Mouse (Mus musculus) midbrain, embryonic 15.5 days (tissue): ENCODE measurements at regions not wholly inside any gene's neighbourhood (a gene's known extent, or its start where the extent isn't known, plus 50 kb on each side); places are given as distances from the start of the nearest gene placed in this dataset.

Experiments
- ATAC-seq: fragments of 200-750 bp; cut with Nextera tagmentation; replicated peaks from 2 replicates; pipeline ENCODE4 v1.8.0; 2017; ENCODE audit warnings: moderate TSS enrichment
- H3K27ac ChIP-seq: fragments of 300-500 bp; sonication (generic); 2 replicates; pipeline ENCODE4 v1.5.1; 2015; ENCODE audit warnings: mild to moderate bottlenecking, inconsistent platforms
- H3K27me3 ChIP-seq: fragments of 300-500 bp; sonication (generic); replicated peaks from 2 replicates; pipeline ENCODE4 v1.6.1; 2015; ENCODE audit warnings: inconsistent platforms
- H3K36me3 ChIP-seq: fragments of 300-500 bp; sonication (generic); replicated peaks from 2 replicates; pipeline ENCODE4 v1.6.1; 2015; ENCODE audit warnings: inconsistent platforms
- H3K4me1 ChIP-seq: fragments of 300-500 bp; sonication (generic); 2 replicates; pipeline ENCODE4 v1.6.1; 2015; ENCODE audit warnings: inconsistent platforms
- H3K4me2 ChIP-seq: fragments of 300-500 bp; sonication (generic); 2 replicates; pipeline ENCODE4 v1.6.1; 2015; ENCODE audit warnings: inconsistent platforms, mild to moderate bottlenecking, moderate library complexity
- H3K4me3 ChIP-seq: fragments of 300-500 bp; sonication (generic); 2 replicates; pipeline ENCODE4 v1.5.1; 2015; ENCODE audit warnings: mild to moderate bottlenecking, inconsistent platforms
- H3K9ac ChIP-seq: fragments of 300-500 bp; sonication (generic); 2 replicates; pipeline ENCODE4 v1.6.1; 2015; ENCODE audit warnings: mild to moderate bottlenecking, inconsistent platforms
- H3K9me3 ChIP-seq: fragments of 300-500 bp; sonication (generic); 2 replicates; pipeline ENCODE4 v1.6.1; 2016; ENCODE audit warnings: inconsistent platforms
- WGBS: fragments of 180-500 bp; shearing (Covaris S2); methylation state at CpG from one replicate; pipeline ENCODE4 v1.1.7; 2015; ENCODE audit warnings: mixed read lengths; 5-methylcytosine and 5-hydroxymethylcytosine counted together

- Histone ChIP-seq H3K27me3 (no peaks in the 10 kb centered on the region; the same call in 1 of the 2 replicates), H3K4me2 (no peak overlapping the region), H3K27ac (peak overlapping the region; percentile 65; the same call in 1 of the 2 replicates), H3K4me1 (peaks cover 5% of the 10 kb centered on the region; the same call in 1 of the 2 replicates), H3K9ac (no peak overlapping the region), H3K4me3 (no peak overlapping the region), H3K36me3 (no peaks in the 10 kb centered on the region), H3K9me3 (no peaks in the 10 kb centered on the region)
- 36% methylated on average over 4 of the region's 4 CpGs for WGBS
- peak; percentile 89 for ATAC-seq
These were observed 141.9 kb downstream of the Arrdc4 start for GRCm38 (mm10) chr7:68607170-68607569.

- 94% methylated on average over 3 of the region's 3 CpGs for WGBS
- H3K27ac ChIP-seq, result no peak overlapping the region
- ATAC-seq, result no peak
- H3K4me1 ChIP-seq, result peaks cover 5% of the 10 kb centered on the region; the same call in 1 of the 2 replicates
- no peak overlapping the region for H3K4me3 ChIP-seq
- H3K27me3 ChIP-seq, result no peaks in the 10 kb centered on the region; the same call in 1 of the 2 replicates
- H3K36me3 ChIP-seq, result no peaks in the 10 kb centered on the region
- H3K4me2 ChIP-seq, result no peak overlapping the region
- H3K9ac ChIP-seq, result no peak overlapping the region
- no peaks in the 10 kb centered on the region for H3K9me3 ChIP-seq
These were observed 142.8 kb downstream of the Arrdc4 start for GRCm38 (mm10) chr7:68606278-68606677.

DNA sequence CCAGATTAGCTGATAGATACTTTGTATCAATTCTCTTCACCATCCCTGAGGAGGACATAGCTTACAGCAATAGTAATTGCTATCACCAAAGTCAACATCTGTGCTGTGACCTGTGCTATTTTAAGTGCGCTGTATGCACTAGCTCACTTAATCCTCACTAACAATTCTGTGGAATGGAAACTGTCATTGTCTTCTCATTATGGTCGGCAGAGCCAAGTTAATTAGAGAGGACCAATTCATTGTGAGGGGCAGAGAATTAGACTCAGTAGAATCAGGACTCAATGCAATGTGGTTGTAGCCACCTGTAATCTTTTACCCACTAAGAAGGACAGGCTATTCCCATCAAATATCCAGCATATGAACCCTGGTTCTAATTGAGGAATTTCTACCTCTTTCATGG, 145.3 kb downstream of the Arrdc4 start:
- no peak overlapping the region for H3K27ac ChIP-seq
- WGBS, result 61% methylated on average over 2 of the region's 2 CpGs
- no peaks in the 10 kb centered on the region for H3K9me3 ChIP-seq
- no peak overlapping the region for H3K4me2 ChIP-seq
- H3K27me3 ChIP-seq, result peaks cover 4% of the 10 kb centered on the region; the same call in 1 of the 2 replicates
- no peak overlapping the region for H3K4me3 ChIP-seq
- H3K9ac ChIP-seq, result no peak overlapping the region
- H3K36me3 ChIP-seq, result no peaks in the 10 kb centered on the region
- ATAC-seq, result no peak
- peaks cover 5% of the 10 kb centered on the region; the same call in 1 of the 2 replicates for H3K4me1 ChIP-seq

GRCm38 (mm10) chr7:68602003-68602402, 147.0 kb downstream of the Arrdc4 start:
- 40% methylated on average over 6 of the region's 6 CpGs for WGBS

GRCm38 (mm10) chr7:68594017-68594386, 155.0 kb downstream of the Arrdc4 start:
- no peak for ATAC-seq
- 46% methylated on average over 4 of the region's 4 CpGs for WGBS
- Histone ChIP-seq H3K4me2 (peak overlapping the region; percentile 30), H3K36me3 (no peaks in the 10 kb centered on the region), H3K27me3 (peaks cover 11% of the 10 kb centered on the region; the same call in 1 of the 2 replicates), H3K27ac (no peak overlapping the region), H3K4me1 (peaks cover 16% of the 10 kb centered on the region), H3K4me3 (no peak overlapping the region), H3K9ac (no peak overlapping the region), H3K9me3 (no peaks in the 10 kb centered on the region)

More at GRCm38 (mm10) chr7:68602003-68602402, 147.0 kb downstream of the Arrdc4 start:
- no peaks in the 10 kb centered on the region for H3K4me1 ChIP-seq
- no peak overlapping the region for H3K4me2 ChIP-seq
- H3K36me3 ChIP-seq, result no peaks in the 10 kb centered on the region
- H3K9ac ChIP-seq, result no peak overlapping the region
- ATAC-seq, result no peak
- no peaks in the 10 kb centered on the region for H3K9me3 ChIP-seq
- no peak overlapping the region for H3K4me3 ChIP-seq
- no peak overlapping the region for H3K27ac ChIP-seq
- H3K27me3 ChIP-seq, result peaks cover 4% of the 10 kb centered on the region; the same call in 1 of the 2 replicates

- Histone ChIP-seq H3K27me3 (peaks cover 12% of the 10 kb centered on the region), H3K36me3 (no peaks in the 10 kb centered on the region), H3K4me2 (peak overlapping the region; percentile 30), H3K9ac (no peak overlapping the region), H3K9me3 (no peaks in the 10 kb centered on the region), H3K27ac (no peak overlapping the region), H3K4me1 (peaks cover 16% of the 10 kb centered on the region), H3K4me3 (no peak overlapping the region)
- ATAC-seq, result peak; percentile 93
- 22% methylated on average over 15 of the region's 15 CpGs for WGBS
These were observed 155.6 kb downstream of the Arrdc4 start for GRCm38 (mm10) chr7:68593344-68594016.

DNA sequence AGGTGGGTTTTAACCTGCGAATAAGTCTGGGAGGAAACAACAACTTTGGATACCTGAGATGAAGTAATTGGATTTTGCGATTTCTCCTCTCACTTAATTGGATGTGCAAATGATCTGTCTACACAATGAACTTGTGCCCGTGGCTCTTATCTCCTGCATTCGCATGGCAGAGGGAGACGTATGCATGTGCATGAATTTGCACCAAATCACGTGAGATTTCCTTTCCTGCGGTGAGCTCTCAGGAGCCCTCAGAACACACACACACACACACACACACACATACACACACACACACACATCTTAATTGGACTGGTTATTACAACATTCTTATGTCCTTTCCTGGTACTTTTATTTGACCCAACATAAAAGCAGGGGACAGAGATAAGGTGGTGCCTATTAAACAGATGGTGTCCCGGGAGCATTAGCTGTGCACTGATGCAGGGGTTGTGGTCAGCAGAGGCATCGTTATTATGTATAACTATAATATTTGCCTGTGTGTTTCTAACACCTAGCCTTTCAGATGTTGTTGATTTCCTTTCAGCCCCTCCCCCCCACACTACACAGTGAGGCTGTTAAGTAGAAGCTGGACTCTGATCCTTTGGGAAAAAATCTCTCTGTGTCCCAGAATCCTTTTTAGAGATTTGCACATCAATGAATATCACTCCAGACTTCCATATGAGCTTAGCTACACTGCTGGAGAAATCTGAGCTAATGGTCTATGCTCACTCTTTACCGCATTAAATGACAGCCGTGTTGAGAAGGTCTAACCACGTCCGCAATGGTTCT, 166.3 kb downstream of the Arrdc4 start:
- Histone ChIP-seq H3K4me1 (peaks cover 11% of the 10 kb centered on the region), H3K9ac (no peak overlapping the region), H3K36me3 (no peaks in the 10 kb centered on the region), H3K4me2 (no peak overlapping the region), H3K9me3 (no peaks in the 10 kb centered on the region), H3K4me3 (no peak overlapping the region), H3K27ac (no peak overlapping the region), H3K27me3 (peaks cover 4% of the 10 kb centered on the region; the same call in 1 of the 2 replicates)
- peak; percentile 50 for ATAC-seq
- WGBS, result 47% methylated on average over 13 of the region's 13 CpGs

DNA sequence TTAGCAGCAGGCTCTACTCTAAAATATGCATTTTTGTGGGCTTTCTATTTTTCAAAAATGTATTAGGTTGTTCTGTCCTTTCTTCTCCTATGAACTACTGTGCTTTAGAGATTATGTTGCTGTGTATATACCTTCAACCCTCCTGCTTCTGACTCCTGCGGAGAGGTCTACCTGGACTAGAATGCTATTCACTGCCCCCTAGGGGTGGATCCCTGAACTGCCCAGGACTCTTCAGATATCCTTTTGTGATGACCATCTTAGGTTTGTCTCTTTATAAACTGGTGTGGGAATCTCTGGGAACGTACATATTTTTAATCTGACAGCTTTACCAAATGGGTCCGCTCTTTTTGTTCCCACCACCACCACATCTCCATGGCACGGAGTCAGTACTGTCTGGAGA, 168.4 kb downstream of the Arrdc4 start:
- peaks cover 11% of the 10 kb centered on the region for H3K4me1 ChIP-seq
- H3K4me3 ChIP-seq, result no peak overlapping the region
- ATAC-seq, result no peak
- peaks cover 6% of the 10 kb centered on the region; the same call in 1 of the 2 replicates for H3K27me3 ChIP-seq
- no peaks in the 10 kb centered on the region for H3K9me3 ChIP-seq
- H3K4me2 ChIP-seq, result no peak overlapping the region
- no peaks in the 10 kb centered on the region for H3K36me3 ChIP-seq
- 36% methylated on average over 4 of the region's 4 CpGs for WGBS
- no peak overlapping the region for H3K27ac ChIP-seq
- no peak overlapping the region for H3K9ac ChIP-seq

DNA sequence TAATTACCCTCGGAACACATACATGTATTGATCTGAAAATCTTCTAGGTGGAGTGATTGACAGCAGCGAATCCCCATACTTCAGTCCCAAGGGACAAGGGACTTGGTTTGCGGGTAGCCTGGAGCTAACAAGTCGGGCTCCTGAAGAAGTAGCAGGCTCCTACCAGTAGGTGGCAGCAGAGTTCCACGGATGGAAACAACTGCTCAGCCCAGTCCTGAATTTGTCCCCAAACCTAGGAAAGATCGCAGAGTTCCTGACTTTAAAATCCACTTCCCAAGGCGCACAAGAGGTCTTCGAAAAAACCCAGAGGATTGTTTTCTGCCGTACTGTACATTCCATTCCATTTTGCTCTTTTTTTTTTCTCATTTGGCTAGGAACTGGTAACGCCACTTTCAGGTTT, 169.4 kb downstream of the Arrdc4 start:
- peaks cover 6% of the 10 kb centered on the region; the same call in 1 of the 2 replicates for H3K27me3 ChIP-seq
- no peaks in the 10 kb centered on the region for H3K36me3 ChIP-seq
- H3K27ac ChIP-seq, result no peak overlapping the region
- no peaks in the 10 kb centered on the region for H3K9me3 ChIP-seq
- no peak overlapping the region for H3K4me3 ChIP-seq
- H3K4me2 ChIP-seq, result peak overlapping the region; percentile 31; the same call in 1 of the 2 replicates
- WGBS, result 12% methylated on average over 10 of the region's 10 CpGs
- ATAC-seq, result peak; percentile 73
- peaks cover 11% of the 10 kb centered on the region for H3K4me1 ChIP-seq
- no peak overlapping the region for H3K9ac ChIP-seq

GRCm38 (mm10) chr7:68579216-68579615, 169.8 kb downstream of the Arrdc4 start:
- Histone ChIP-seq H3K9ac (no peak overlapping the region), H3K36me3 (no peaks in the 10 kb centered on the region), H3K27ac (no peak overlapping the region), H3K27me3 (peaks cover 6% of the 10 kb centered on the region; the same call in 1 of the 2 replicates), H3K4me2 (0 out of 2 replicates have a peak overlapping the region, but pooled peaks have one; percentile 31), H3K4me1 (peaks cover 11% of the 10 kb centered on the region), H3K9me3 (no peaks in the 10 kb centered on the region), H3K4me3 (no peak overlapping the region)
- 55% methylated on average over 8 of the region's 8 CpGs for WGBS
- peak; percentile 26; the same call in 1 of the 2 replicates for ATAC-seq

DNA sequence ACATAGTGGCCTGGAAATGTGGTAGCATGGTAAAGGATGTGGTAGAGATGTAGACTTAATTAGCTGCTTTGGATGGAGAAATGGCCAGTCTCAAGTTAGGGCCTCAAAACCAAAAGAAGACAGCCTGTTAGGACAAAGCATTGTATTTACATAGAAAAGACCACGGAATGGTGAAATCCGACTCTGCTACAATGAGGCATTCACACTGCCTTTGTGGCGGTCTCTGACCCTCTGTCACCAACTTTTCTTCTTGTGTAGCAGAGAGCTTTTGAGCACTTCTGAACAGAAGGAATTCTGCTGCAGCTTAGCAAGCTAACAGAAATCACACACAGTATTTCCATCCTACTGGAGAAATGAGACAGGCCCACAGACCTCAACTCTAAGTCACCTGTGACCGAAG, 177.7 kb downstream of the Arrdc4 start:
- WGBS, result 32% methylated on average over 4 of the region's 4 CpGs
- H3K27me3 ChIP-seq, result no peaks in the 10 kb centered on the region
- no peak overlapping the region for H3K9ac ChIP-seq
- H3K4me2 ChIP-seq, result no peak overlapping the region
- ATAC-seq, result no peak
- no peaks in the 10 kb centered on the region for H3K9me3 ChIP-seq
- H3K4me1 ChIP-seq, result no peaks in the 10 kb centered on the region
- no peak overlapping the region for H3K4me3 ChIP-seq
- no peaks in the 10 kb centered on the region for H3K36me3 ChIP-seq
- H3K27ac ChIP-seq, result no peak overlapping the region

DNA sequence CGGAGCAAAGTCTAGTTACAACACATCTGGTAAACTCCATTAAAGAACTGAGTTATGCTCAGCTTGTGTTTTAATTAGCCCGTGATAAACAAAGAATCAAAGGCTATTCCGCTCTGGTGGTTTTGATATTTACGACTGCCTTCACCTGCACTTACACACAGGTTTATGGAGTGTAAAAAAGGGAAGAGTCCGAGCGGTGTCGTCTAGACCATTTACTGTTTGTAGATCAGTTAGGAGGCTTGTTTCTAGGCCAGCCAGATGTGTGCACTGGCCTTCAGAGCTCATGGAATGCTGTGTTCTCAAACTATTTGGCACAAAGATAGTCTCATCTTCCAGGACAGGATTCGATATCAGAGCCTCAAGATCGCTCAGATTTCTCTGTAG, 180.9 kb downstream of the Arrdc4 start:
- Histone ChIP-seq H3K4me3 (no peak overlapping the region), H3K27ac (no peak overlapping the region), H3K9me3 (no peaks in the 10 kb centered on the region), H3K4me2 (no peak overlapping the region), H3K4me1 (no peaks in the 10 kb centered on the region), H3K36me3 (no peaks in the 10 kb centered on the region), H3K9ac (no peak overlapping the region), H3K27me3 (no peaks in the 10 kb centered on the region)
- ATAC-seq, result no peak
- 91% methylated on average over 9 of the region's 9 CpGs for WGBS
